Mouse (Mus musculus): Measurements from ENCODE around the gene Bcor. TPM values are rescaled to one million over a fixed set of nuclear protein-coding genes. Genes with fewer than 3 reads are reported as not detected.

Gene Bcor
- total and polyA plus RNA-seq, 3 experiments: 44.6 to 88.7 (median 61.6) TPM

DNA sequence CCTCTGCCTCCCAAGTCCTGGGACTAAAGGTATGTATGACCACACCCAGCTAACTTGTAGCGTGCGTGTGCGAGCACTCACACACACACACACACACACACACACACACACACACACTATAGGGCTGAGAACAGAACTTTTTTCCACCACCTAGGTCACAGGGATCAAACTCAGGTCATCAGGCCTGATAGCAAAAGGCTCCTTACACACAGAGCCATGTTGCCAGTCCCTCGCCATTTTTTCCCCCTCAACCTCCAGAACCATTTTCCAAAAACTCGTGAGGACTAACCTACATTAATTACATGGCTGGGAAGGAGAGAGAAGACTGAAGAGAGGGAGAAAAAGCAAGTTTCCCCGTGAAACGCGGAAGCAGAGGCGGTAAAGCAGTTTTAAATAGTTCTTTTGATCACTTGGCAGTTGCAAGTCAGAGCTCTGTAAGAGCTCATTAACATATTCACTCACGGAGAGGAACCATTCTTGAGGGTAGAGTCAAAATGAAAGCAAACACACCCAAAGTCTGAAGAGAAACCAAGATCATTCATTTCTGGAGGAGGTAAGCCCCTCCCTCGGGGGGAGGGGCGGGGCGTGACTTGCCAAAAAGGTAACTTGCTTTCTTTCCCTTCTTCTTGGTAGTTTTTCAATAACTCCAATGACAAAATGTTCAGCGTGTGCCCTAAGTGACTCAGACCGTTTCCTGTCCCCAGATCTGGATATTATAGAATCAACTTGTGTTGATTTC is 145.3 kb downstream of the Bcor start:
- Histone ChIP-seq H3K4me3 (ENCODE audit: control insufficient read depth in 1 of 2, insufficient read depth in 1 of 2, low read depth in 2 of 2, low read length in 2 of 2) (0 out of 4 replicates have a peak overlapping the region, but pooled peaks of 1 of the 2 experiments have one; percentile 12), H3K4me1 (ENCODE audit: control insufficient read depth in 1 of 2, insufficient read depth in 2 of 2, low read length in 2 of 2) (peaks cover 0 to 6% of the 10 kb centered on the region in 2 experiments; a peak in 1 of 4 replicates), H3K27me3 (ENCODE audit: control insufficient read depth in 1 of 2, insufficient read depth in 2 of 2, low read length in 2 of 2) (no peaks in the 10 kb centered on the region), H3K79me2 (ENCODE audit: control insufficient read depth, insufficient read depth, low read length, poor library complexity) (no peaks in the 10 kb centered on the region), H3K9me3 (replicated peaks; ENCODE audit: insufficient read depth, low read length) (no peaks in the 10 kb centered on the region), H3K36me3 (ENCODE audit: control insufficient read depth in 1 of 2, insufficient read depth in 2 of 2, low read length in 2 of 2) (no peaks in the 10 kb centered on the region), H3K27ac (ENCODE audit: control insufficient read depth, low read depth, low read length) (peak overlapping the region; percentile 50), H3K9ac (ENCODE audit: control insufficient read depth, low read depth, low read length, poor library complexity, severe bottlenecking) (peak overlapping the region; percentile 14; the same call in 1 of the 2 replicates)
- no peak for TF ChIP-seq ZMIZ1 (IDR thresholded peaks at IDR 0.05; ENCODE audit: low read depth, low read length)
- no peak for DNase-seq (ENCODE audit: low read depth, low spot score)

- H3K36me3 ChIP-seq (ENCODE audit: control insufficient read depth in 1 of 2, insufficient read depth in 2 of 2, low read length in 2 of 2): peaks cover 0 to 3% of the 10 kb centered on the region in 2 experiments; a peak in 2 of 4 replicates
- DNase-seq (ENCODE audit: low read depth, low spot score): no peak
Observed at GRCm38 (mm10) chrX:12010660-12011059, 149.5 kb downstream of the Bcor start.

GRCm38 (mm10) chrX:12009046-12009445 is 151.1 kb downstream of the Bcor start:
- no peak for TF ChIP-seq MAX (IDR thresholded peaks at IDR 0.05; ENCODE audit: low read length)
- no peak for TF ChIP-seq SIN3A (IDR thresholded peaks at IDR 0.05; ENCODE audit: low read length)
- no peak for TF ChIP-seq ZKSCAN1 (IDR thresholded peaks at IDR 0.05; ENCODE audit: low read depth, low read length)
- no peak for TF ChIP-seq RCOR1 (IDR thresholded peaks at IDR 0.05; ENCODE audit: low read depth, low read length)
- TF ChIP-seq CTCF (IDR thresholded peaks at IDR 0.05 in 2 of 3, conservative IDR thresholded peaks at IDR 0.05 in 1 of 3; ENCODE audit: control insufficient read depth in 1 of 3, insufficient read depth in 1 of 3, low read depth in 2 of 3, low read length in 3 of 3, poor library complexity in 1 of 3, severe bottlenecking in 1 of 3): no peak
- no peak for TF ChIP-seq MYC (IDR thresholded peaks at IDR 0.05; ENCODE audit: low read depth, low read length)
- TF ChIP-seq HCFC1 (IDR thresholded peaks at IDR 0.05; ENCODE audit: low read depth, low read length): no peak
- no peak for TF ChIP-seq E2F4 (IDR thresholded peaks at IDR 0.05; ENCODE audit: borderline replicate concordance, low read depth, low read length)
- TF ChIP-seq POLR2A (IDR thresholded peaks at IDR 0.05; ENCODE audit: control insufficient read depth in 1 of 2, insufficient read depth in 1 of 2, low read depth in 1 of 2, low read length in 2 of 2, poor library complexity in 1 of 2): no peak
- TF ChIP-seq CHD2 (IDR thresholded peaks at IDR 0.05; ENCODE audit: low read length): no peak
- no peak for TF ChIP-seq USF2 (IDR thresholded peaks at IDR 0.05; ENCODE audit: borderline replicate concordance in 1 of 2, insufficient read depth in 1 of 2, low read depth in 1 of 2, low read length in 2 of 2)
- TF ChIP-seq TAL1 (IDR thresholded peaks at IDR 0.05; ENCODE audit: low read length): no peak
- TF ChIP-seq JUND (IDR thresholded peaks at IDR 0.05; ENCODE audit: low read depth, low read length): no peak
- no peak for TF ChIP-seq EP300 (IDR thresholded peaks at IDR 0.05; ENCODE audit: low read depth in 1 of 2, low read length in 2 of 2)
- no peak for TF ChIP-seq ETS1 (IDR thresholded peaks at IDR 0.05; ENCODE audit: low read depth, low read length)
- no peak for TF ChIP-seq MAFK (IDR thresholded peaks at IDR 0.05; ENCODE audit: borderline replicate concordance, low read depth, low read length)
- no peak for TF ChIP-seq TCF12 (IDR thresholded peaks at IDR 0.05; ENCODE audit: low read depth, low read length)
- no peak for TF ChIP-seq MXI1 (IDR thresholded peaks at IDR 0.05; ENCODE audit: low read depth, low read length)
- H3K27ac ChIP-seq (ENCODE audit: control insufficient read depth, low read depth, low read length): no peak overlapping the region
- peaks cover 0 to 13% of the 10 kb centered on the region in 2 experiments; a peak in 2 of 4 replicates for H3K36me3 ChIP-seq (ENCODE audit: control insufficient read depth in 1 of 2, insufficient read depth in 2 of 2, low read length in 2 of 2)
- peaks cover 9% of the 10 kb centered on the region; the same call in 1 of the 2 replicates for H3K79me2 ChIP-seq (ENCODE audit: control insufficient read depth, insufficient read depth, low read length, poor library complexity)
- DNase-seq (ENCODE audit: low read depth, low spot score): no peak
- H3K4me3 ChIP-seq (ENCODE audit: control insufficient read depth in 1 of 2, insufficient read depth in 1 of 2, low read depth in 2 of 2, low read length in 2 of 2): no peak overlapping the region
- no peaks in the 10 kb centered on the region for H3K9me3 ChIP-seq (replicated peaks; ENCODE audit: insufficient read depth, low read length)
- no peaks in the 10 kb centered on the region for H3K27me3 ChIP-seq (ENCODE audit: control insufficient read depth in 1 of 2, insufficient read depth in 2 of 2, low read length in 2 of 2)
- peaks cover 9 to 17% of the 10 kb centered on the region in 2 experiments for H3K4me1 ChIP-seq (ENCODE audit: control insufficient read depth in 1 of 2, insufficient read depth in 2 of 2, low read length in 2 of 2)
- no peak overlapping the region for H3K9ac ChIP-seq (ENCODE audit: control insufficient read depth, low read depth, low read length, poor library complexity, severe bottlenecking)

More at GRCm38 (mm10) chrX:12010660-12011059, 149.5 kb downstream of the Bcor start:
- Histone ChIP-seq H3K4me3 (ENCODE audit: control insufficient read depth in 1 of 2, insufficient read depth in 1 of 2, low read depth in 2 of 2, low read length in 2 of 2) (no peak overlapping the region), H3K27ac (ENCODE audit: control insufficient read depth, low read depth, low read length) (no peak overlapping the region), H3K4me1 (ENCODE audit: control insufficient read depth in 1 of 2, insufficient read depth in 2 of 2, low read length in 2 of 2) (peaks cover 2 to 4% of the 10 kb centered on the region in 2 experiments; a peak in 3 of 4 replicates), H3K9me3 (replicated peaks; ENCODE audit: insufficient read depth, low read length) (no peaks in the 10 kb centered on the region), H3K27me3 (ENCODE audit: control insufficient read depth in 1 of 2, insufficient read depth in 2 of 2, low read length in 2 of 2) (no peaks in the 10 kb centered on the region), H3K79me2 (ENCODE audit: control insufficient read depth, insufficient read depth, low read length, poor library complexity) (peaks cover 9% of the 10 kb centered on the region; the same call in 1 of the 2 replicates), H3K9ac (ENCODE audit: control insufficient read depth, low read depth, low read length, poor library complexity, severe bottlenecking) (no peak overlapping the region)
- TF ChIP-seq RCOR1 (IDR thresholded peaks at IDR 0.05; ENCODE audit: low read depth, low read length): no peak
